Mouse (Mus musculus) frontal cortex, postnatal 25 days (tissue): ENCODE measurements at regions not wholly inside any gene's neighbourhood (a gene's known extent, or its start where the extent isn't known, plus 50 kb on each side); places are given as distances from the start of the nearest gene placed in this dataset.
A peak's percentile ranks its signal among the peaks of the same experiment; 100 is the strongest.
"Not testable (repeated sequence)": the region's sequence is repeated elsewhere in the genome, so short reads cannot be mapped to it uniquely, and the experiment has no call there.

Experiments
- DNase-seq, 2 experiments: peaks; one replicate each; pipeline ENCODE4 v3.0.0; 2022; ENCODE audit warnings: low spot score in 2 of 2

GRCm38 (mm10) chr4:69677315-69677714, 723.1 kb upstream of the Brinp1 start:
- DNase-seq, result no peak

DNA sequence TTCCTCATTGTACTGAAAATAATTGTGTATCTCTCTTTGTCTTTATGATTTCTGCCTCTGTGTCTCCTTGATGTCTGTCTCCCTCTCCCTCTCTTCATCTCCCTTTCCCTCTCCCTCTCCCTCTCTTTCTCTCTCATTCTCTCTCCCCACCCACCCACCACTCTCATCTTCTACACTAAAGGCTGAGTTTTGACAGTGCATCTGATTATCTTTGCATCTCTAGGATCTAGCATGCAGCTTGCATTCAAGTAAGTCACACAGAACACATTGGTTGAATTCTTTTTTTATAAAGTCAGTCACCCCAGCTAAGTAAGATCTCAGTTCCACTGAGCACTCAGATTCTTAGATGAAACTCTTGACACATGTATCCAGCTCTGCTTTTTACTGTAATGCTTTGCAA, 719.3 kb upstream of the Brinp1 start:
- no peak for DNase-seq

GRCm38 (mm10) chr4:69628908-69629307, 674.7 kb upstream of the Brinp1 start:
- DNase-seq, result no peak

DNA sequence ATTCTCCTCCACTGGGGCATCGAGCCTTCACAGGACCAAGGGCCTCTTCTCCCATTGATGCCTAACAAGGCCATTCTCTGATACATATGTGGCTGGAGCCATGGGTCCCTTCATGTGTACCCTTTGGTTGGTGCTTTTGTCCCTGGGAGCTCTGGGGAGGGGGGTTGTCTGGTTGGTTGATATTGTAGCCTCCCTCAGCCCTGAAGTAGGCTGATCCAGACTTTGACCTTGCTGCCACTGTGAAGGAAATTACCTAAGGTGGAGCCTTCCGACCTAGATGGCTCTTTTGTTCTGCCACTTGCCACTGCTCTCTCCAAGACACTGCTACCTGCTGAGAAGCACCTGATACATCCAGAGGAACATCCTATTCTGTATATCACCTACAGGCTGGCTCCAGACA, 672.2 kb upstream of the Brinp1 start:
- DNase-seq, result not testable (repeated sequence)

DNA sequence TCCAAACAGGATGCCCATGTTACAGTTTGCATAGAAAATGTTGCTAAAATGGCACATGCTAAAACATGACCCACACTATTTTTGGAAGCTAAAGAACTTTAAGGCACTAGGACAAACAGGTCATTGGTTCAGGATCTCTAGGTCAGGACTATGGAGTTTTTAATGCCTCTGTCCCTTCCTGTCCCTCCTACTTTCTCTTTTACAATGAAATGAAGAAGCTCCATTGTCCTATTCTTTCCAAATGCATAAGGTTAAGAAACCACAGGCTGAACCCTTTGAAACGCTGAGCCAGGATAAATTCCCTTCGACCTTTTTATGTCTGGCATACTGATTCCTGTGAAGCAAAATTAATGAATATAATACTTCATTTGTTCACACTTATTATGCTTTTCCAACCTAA, 671.6 kb upstream of the Brinp1 start:
- no peak for DNase-seq

- DNase-seq, result no peak
Observed at GRCm38 (mm10) chr4:69621058-69621609, 666.9 kb upstream of the Brinp1 start.

DNA sequence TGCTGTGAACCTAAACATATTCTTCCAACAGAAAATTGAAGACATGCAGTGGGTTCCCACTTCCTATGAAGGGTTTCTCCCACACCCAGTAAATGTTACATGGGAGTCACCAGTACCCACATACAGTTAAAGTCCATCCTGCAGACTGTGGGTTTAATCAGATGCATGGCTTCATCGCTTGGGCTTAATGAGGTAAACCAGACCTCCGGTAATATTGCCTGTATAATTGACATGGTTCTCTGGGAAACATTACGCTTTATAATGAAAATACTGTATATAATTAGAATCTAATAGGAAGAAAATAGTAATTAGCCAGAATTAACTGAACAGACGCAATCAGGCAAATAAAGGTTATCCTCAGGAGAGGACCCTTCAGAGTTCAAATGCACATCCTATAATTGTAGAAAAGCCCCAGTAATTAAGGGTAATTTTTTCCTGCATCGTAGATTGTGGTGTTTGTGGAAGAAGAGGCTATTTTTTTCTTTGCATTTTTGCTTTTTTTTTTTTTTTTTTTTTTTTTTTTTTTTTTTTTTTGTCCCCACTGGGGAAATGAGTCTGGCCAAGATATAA, 664.0 kb upstream of the Brinp1 start:
- DNase-seq, result no peak

- no peak for DNase-seq
Observed at GRCm38 (mm10) chr4:69614901-69615300, 660.7 kb upstream of the Brinp1 start.

GRCm38 (mm10) chr4:69611681-69612300, 657.6 kb upstream of the Brinp1 start:
- no peak for DNase-seq

- no peak for DNase-seq
Observed at GRCm38 (mm10) chr4:69608885-69609284, 654.7 kb upstream of the Brinp1 start.

- DNase-seq, result no peak
Observed at GRCm38 (mm10) chr4:69596992-69597541, 642.9 kb upstream of the Brinp1 start.

DNA sequence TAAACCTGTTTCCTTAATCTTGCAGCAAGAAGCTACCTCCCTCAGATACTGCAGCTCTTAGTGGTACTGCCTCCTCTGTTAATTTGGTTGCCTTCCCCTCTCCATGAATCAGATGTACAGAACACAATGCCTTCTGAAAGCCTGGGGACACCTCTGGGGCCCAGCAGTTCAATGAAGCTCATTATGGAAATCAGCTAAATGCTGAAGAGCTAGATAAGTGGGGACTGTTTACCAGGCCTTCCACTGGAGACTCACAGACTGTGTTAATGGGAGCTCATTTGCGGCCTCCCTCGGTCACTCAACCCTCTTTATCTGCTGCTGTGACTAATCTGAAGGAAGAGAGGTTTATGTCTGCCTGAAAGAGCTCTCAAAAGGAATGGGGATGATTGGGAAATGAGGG, 639.8 kb upstream of the Brinp1 start:
- DNase-seq, result no peak

DNA sequence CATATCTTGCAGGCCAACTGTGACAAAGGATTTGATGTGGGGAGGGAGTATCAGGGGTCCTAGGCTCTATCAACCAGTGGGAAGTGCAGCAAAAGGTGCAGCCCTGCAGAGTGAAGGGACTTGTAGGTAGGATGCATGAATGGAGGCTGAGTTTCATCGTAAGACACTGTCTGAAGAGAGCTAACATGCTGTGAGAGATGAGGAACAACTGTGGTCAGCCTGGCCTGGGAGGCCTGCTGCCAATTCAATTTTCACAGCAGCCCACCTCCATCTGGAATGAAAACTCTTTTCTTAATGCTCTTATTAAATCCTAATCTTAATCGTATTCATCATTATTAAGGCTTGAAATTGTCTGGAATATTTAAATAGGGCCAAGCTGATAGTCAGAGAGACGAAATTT, 622.1 kb upstream of the Brinp1 start:
- no peak for DNase-seq

- no peak for DNase-seq
Observed at GRCm38 (mm10) chr4:69548104-69548503, 593.9 kb upstream of the Brinp1 start.

GRCm38 (mm10) chr4:69538172-69538908, 584.1 kb upstream of the Brinp1 start:
- peak; percentile 15 for DNase-seq

GRCm38 (mm10) chr4:69533107-69533506, 578.9 kb upstream of the Brinp1 start:
- DNase-seq, result no peak

DNA sequence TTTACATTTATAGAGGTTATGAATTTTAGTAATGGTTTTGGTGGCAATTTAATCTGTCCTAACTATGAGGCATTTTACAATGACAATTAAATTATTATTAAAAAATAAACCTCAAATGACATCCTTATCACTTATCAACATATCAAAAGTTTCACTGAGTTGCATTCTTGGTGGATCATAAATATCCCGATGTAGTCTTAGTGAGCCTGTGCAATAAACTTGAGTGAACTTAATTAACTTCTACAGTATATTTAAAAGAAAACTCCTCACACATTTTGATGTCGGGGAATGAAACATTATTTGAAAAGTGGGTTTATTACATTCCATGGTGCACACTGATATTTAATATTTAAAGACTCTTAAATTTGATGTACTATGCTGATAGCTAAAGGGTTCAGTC, 568.9 kb upstream of the Brinp1 start:
- DNase-seq, result no peak

DNA sequence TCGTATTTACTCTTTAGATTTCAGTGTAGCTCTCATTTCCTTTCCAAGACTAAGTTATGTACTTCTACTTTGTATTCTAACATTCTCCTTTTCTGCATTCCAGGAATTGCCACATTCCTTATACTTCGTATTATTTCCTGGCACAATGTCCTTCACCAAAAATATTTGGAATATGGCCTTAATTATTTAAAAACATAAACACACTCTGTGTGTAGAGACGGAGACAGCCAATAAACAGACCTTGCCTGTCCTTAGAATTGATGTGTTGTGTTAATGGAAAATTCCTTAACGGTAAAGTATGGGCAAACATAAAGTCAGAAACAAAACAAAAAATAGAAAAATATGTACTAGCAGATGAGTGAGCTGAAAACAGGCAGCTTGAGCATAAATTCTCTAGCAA, 554.1 kb upstream of the Brinp1 start:
- no peak for DNase-seq

- no peak for DNase-seq
Observed at GRCm38 (mm10) chr4:69471200-69471599, 517.0 kb upstream of the Brinp1 start.

DNA sequence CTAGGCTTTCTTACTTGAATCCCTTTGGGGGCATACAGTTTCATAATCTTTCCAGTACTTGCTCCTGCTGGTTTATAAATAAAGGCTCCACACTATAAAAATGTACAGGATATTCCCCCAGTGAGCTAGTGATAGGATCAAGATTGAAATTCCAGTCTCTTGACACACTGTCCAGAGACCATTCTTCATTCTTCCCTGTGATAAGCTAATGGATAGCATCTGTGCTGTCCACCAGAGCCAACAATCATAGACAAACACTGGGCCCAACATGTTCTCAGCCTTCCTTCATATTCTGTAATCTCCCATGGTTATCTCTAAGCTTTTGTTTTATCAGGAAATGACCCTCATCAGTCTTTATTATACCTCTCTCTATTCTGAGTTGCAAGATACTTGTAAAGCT, 505.8 kb upstream of the Brinp1 start:
- no peak for DNase-seq

- DNase-seq, result no peak
Observed at GRCm38 (mm10) chr4:69456420-69456819, 502.2 kb upstream of the Brinp1 start.

DNA sequence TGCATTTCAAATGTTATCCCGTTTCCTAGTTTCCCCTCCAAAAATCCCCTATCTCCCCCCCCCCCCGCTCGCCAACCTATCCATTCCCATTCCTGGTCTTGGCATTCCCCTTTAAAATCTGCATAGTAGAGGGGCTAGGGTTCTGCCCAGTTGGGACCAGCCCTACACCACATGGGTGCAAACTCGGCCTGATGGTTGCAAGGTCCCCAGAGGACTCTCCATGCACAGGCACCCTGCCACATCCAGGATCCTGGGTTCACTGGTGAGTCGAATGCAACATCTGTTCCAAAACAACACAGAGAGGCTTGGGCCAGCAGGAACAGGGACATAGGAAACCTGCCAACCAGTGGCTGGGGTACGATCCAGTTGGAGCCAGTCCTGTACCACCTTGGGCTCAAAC, 492.0 kb upstream of the Brinp1 start:
- DNase-seq, result no peak

- DNase-seq, result no peak
Observed at GRCm38 (mm10) chr4:69443956-69444355, 489.8 kb upstream of the Brinp1 start.
